Mouse (Mus musculus): ENCODE measurements around the gene Serp2. TPM values are rescaled to one million over a fixed set of nuclear protein-coding genes. Genes with fewer than 3 reads are reported as not detected.
A peak's percentile ranks its signal among the peaks of the same experiment; 100 is the strongest.
"Not testable (repeated sequence)": the region's sequence is repeated elsewhere in the genome, so short reads cannot be mapped to it uniquely, and the experiment has no call there.

Gene Serp2
- total RNA-seq, 1 experiment from 2014 or later: not detected

DNA sequence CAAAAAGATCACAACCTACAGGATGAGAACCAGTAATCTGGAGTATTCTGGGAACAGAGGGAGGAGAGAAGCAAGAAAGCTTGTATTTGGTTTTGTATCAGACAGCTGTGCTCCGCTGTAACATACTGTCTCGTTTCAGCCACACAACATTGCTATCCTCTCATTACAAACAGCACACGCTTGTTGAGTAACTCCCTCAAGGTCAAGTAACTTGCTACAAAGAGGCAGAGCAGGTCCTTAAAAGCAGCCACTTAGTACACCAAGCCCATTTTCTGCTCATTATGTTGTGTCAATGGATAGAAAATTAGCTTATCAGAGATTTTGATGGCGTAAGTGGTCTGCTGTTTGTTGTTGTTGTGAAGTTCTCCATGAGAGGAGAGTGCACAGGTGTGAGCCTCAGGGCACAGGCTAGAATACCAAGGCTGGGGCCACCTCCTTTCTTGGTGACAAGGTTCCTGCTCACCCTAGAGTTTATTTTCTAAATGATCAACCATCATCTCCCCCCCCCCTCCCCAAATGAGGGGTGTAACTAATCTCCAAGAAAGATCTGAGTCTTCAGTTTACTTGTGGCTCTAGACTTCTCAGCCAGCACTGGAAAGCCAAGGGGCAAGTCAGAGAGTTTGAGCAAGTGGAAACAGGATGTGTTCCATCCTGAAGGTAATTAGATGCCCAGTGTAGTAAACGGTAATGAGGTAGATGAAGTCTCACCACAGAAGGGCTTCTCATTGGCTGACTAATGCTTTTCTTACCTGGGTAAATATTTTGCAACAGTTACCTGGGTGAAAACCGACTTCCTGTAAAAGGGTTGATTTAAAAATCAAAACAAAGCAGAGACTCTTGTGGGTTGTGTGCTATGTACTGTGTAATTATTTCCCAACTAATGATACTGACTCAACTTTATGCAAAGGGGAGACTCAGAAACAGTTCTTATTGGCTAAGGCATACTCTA, 25.6 kb upstream of the Serp2 start:
- ATAC-seq (replicated peaks in 1 of 2; ENCODE audit: insufficient read depth in 1 of 2, low FRiP score in 2 of 2, low TSS enrichment in 1 of 2, low read depth in 1 of 2, poor library complexity in 2 of 2, severe bottlenecking in 2 of 2): no peak

DNA sequence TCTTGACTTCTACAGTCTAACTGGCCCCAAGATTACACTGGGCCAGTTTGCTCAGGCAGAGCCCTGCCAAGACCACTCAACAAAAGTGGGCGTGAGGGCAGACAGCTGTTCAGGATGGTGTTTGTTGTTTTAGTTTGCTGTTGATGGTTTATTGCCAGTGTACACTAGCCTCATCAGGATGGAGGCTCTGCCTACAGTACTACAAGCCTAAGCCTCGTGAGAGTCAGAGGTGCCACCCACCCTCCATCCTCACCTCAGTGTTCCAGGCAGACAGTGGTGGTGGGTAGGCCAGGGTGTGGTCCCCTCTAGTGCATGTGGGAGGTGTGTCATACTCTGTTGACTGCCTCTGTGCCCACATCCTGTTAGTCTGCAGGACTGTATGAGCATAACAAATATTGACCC, 23.0 kb upstream of the Serp2 start:
- ATAC-seq (replicated peaks in 1 of 2; ENCODE audit: insufficient read depth in 1 of 2, low FRiP score in 2 of 2, low TSS enrichment in 1 of 2, low read depth in 1 of 2, poor library complexity in 2 of 2, severe bottlenecking in 2 of 2): no peak

DNA sequence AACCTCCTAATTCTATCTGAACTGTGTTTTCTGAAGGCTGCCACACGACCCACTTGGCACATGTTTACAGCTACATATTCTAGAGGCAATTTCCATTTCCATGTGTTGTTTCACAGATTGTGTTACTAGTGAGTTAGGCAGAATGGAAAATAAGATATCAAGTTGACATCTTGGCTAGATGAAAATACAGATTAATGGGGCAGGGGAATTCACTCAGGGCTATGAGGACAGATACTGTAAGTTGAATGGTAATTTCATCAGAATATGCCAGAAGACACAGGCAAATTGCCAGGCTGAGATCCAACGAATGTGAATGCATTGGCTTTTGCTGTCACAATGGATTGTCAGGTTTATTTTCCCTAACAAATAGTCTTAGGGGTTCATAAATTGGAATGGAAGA, 21.2 kb upstream of the Serp2 start:
- no peak for ATAC-seq (replicated peaks in 1 of 2; ENCODE audit: insufficient read depth in 1 of 2, low FRiP score in 2 of 2, low TSS enrichment in 1 of 2, low read depth in 1 of 2, poor library complexity in 2 of 2, severe bottlenecking in 2 of 2)

- ATAC-seq (replicated peaks in 1 of 2; ENCODE audit: insufficient read depth in 1 of 2, low FRiP score in 2 of 2, low TSS enrichment in 1 of 2, low read depth in 1 of 2, poor library complexity in 2 of 2, severe bottlenecking in 2 of 2): no peak
Observed at GRCm38 (mm10) chr14:76570292-76570691, 13.6 kb upstream of the Serp2 start.

GRCm38 (mm10) chr14:76569271-76569961, 12.7 kb upstream of the Serp2 start:
- ATAC-seq (replicated peaks in 1 of 2; ENCODE audit: insufficient read depth in 1 of 2, low FRiP score in 2 of 2, low TSS enrichment in 1 of 2, low read depth in 1 of 2, poor library complexity in 2 of 2, severe bottlenecking in 2 of 2): peak; percentile 91 to 93

DNA sequence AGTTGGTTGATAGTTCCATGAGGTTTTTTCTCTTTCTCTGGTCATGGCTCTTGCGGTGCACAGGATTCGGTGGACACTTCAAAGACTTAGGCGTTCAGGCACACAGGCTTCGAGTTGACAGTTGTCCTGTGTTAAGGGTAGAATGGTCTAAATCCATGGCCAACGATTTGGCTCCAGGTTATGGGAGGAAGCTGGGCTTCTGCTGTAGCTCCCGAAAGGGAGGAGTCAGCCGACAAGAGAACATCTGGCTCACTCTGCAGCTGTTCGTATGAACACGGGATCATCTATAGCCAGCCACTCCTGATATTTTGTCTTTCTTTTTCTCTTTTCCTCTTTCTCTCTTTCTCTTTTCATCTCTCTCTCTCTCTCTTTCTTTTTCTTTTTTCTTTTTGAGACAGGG, 11.9 kb upstream of the Serp2 start:
- no peak for ATAC-seq (replicated peaks in 1 of 2; ENCODE audit: insufficient read depth in 1 of 2, low FRiP score in 2 of 2, low TSS enrichment in 1 of 2, low read depth in 1 of 2, poor library complexity in 2 of 2, severe bottlenecking in 2 of 2)

GRCm38 (mm10) chr14:76567280-76567679, 10.6 kb upstream of the Serp2 start:
- no peak for ATAC-seq (replicated peaks in 1 of 2; ENCODE audit: insufficient read depth in 1 of 2, low FRiP score in 2 of 2, low TSS enrichment in 1 of 2, low read depth in 1 of 2, poor library complexity in 2 of 2, severe bottlenecking in 2 of 2)

DNA sequence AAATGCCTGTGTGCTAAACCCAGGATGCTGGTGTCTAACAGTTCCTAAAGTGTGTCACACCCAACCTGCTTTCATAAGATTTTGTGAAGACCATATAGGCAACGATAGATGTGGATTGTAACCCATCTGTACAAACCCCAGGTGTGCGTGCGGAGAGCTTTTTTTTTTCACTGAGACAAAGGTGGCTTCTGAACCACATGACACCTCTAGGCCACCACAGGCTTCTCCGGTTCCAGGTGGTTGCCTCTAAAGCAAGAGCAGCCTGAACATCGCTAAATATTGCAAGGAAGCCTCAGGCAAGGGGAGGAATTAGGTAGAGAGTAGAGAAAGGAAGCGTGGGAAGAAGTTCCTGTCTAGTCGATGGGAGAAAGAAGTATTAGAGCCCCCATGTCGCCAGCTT, 10.0 kb upstream of the Serp2 start:
- no peak for ATAC-seq (replicated peaks in 1 of 2; ENCODE audit: insufficient read depth in 1 of 2, low FRiP score in 2 of 2, low TSS enrichment in 1 of 2, low read depth in 1 of 2, poor library complexity in 2 of 2, severe bottlenecking in 2 of 2)

DNA sequence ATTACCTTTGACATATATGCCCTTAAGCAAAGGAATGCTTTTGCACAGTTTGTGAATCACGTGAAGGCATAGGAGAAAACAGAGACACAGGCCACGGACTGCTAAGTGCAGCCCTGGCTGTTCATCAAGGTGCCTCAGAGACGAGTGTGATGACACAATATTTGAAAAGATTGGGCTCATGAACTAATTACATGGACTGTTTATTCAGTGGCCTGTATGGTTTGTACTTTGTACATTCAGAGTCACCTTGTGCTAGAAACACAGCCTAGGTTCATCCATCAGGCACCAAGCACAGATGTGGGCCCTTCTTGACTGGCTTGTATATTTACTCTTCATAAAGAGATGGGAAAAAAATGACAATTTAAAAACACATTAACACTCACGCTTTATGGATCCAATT, 9.5 kb upstream of the Serp2 start:
- ATAC-seq (replicated peaks in 1 of 2; ENCODE audit: insufficient read depth in 1 of 2, low FRiP score in 2 of 2, low TSS enrichment in 1 of 2, low read depth in 1 of 2, poor library complexity in 2 of 2, severe bottlenecking in 2 of 2): no peak

DNA sequence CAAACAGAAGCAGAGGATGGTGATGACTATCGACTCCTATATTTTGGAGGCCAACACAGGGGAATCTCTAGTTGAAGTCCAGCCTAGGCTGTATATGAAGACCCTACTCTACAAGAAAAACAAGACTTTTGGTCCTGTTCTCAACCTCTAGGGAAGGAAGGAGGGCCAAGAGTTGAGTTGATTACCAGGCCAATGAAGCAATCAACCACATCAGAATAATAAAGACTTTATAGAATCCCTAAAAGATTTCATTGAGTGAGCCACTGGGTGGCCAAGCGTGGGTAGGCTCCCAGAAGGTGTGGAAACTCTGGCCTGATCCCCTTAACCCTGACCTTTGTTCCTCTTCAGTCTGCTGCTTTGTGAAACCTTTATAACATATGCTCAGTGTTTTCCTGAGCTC, 2.5 kb upstream of the Serp2 start:
- ATAC-seq (replicated peaks in 1 of 2; ENCODE audit: insufficient read depth in 1 of 2, low FRiP score in 2 of 2, low TSS enrichment in 1 of 2, low read depth in 1 of 2, poor library complexity in 2 of 2, severe bottlenecking in 2 of 2): no peak

- ATAC-seq (replicated peaks in 1 of 2; ENCODE audit: insufficient read depth in 1 of 2, low FRiP score in 2 of 2, low TSS enrichment in 1 of 2, low read depth in 1 of 2, poor library complexity in 2 of 2, severe bottlenecking in 2 of 2): not testable (repeated sequence)
Observed at GRCm38 (mm10) chr14:76558171-76558570, 1.5 kb upstream of the Serp2 start.

DNA sequence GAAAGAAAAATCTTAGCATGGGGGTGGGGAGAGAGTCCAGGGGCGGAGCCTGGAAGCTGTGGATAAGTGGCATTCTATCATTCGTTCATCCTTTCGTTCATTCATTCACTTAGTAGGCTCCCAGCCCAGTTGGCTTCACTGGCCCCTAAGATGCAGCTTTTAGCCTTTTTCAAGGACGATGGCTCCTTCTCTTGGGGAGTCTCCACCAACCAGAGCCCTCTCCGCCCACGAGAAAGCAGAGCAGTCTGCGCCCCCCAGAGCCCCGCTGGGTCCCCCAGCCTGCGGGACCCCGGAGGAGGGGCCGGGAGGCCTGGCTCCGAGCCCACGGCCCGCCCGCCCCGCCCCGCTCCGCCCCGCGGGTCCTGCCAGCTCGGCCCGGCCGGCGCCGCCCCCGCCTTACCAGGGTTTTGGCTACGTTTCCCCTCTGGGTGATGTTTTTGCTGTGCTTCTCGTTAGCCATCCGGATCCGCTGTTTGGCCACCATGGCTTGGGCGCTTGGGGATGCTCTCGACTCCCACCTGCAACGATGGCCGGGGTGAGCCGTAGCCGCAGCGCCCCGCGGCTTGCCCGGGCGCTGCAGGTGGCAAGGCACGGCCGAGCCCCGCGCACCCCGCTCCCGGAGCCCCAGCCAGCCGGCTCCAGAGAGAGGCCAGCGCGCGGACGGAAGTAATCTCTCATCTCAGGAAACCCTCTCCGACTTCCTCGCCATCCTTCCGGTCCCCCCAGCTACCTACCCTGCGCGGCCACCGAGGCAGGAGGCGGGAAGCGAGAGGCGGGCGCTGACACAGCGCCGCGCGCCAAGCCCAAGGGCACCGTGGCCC, 448 bp downstream of the Serp2 start:
- ATAC-seq (replicated peaks in 1 of 2; ENCODE audit: insufficient read depth in 1 of 2, low FRiP score in 2 of 2, low TSS enrichment in 1 of 2, low read depth in 1 of 2, poor library complexity in 2 of 2, severe bottlenecking in 2 of 2): peak in 1 of 2 experiments; percentile 45; a peak in 2 of 4 replicates

GRCm38 (mm10) chr14:76555263-76556030, 1.2 kb downstream of the Serp2 start:
- ATAC-seq (replicated peaks in 1 of 2; ENCODE audit: insufficient read depth in 1 of 2, low FRiP score in 2 of 2, low TSS enrichment in 1 of 2, low read depth in 1 of 2, poor library complexity in 2 of 2, severe bottlenecking in 2 of 2): no peak

- ATAC-seq (replicated peaks in 1 of 2; ENCODE audit: insufficient read depth in 1 of 2, low FRiP score in 2 of 2, low TSS enrichment in 1 of 2, low read depth in 1 of 2, poor library complexity in 2 of 2, severe bottlenecking in 2 of 2): no peak
Observed at GRCm38 (mm10) chr14:76544136-76544535, 12.6 kb downstream of the Serp2 start.

DNA sequence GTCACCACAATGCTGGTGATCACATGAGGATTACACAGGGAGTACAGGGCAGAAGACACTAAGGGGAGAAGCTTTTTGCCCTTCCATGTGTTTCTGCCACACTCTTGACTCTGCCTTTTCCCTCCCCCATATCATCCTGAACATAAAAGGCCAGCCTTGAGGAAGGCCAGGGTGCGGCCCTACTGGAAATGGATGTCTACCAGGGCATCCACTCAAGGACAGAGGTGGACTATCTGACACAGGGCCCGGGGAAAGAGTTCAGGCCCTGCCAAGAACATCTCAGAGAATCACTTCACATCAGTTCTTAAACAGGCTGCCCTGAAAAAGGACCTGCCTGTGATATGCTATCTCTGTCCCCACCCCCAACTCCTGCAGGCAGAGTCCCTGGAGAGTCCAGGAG, 15.3 kb downstream of the Serp2 start:
- no peak for ATAC-seq (replicated peaks in 1 of 2; ENCODE audit: insufficient read depth in 1 of 2, low FRiP score in 2 of 2, low TSS enrichment in 1 of 2, low read depth in 1 of 2, poor library complexity in 2 of 2, severe bottlenecking in 2 of 2)

DNA sequence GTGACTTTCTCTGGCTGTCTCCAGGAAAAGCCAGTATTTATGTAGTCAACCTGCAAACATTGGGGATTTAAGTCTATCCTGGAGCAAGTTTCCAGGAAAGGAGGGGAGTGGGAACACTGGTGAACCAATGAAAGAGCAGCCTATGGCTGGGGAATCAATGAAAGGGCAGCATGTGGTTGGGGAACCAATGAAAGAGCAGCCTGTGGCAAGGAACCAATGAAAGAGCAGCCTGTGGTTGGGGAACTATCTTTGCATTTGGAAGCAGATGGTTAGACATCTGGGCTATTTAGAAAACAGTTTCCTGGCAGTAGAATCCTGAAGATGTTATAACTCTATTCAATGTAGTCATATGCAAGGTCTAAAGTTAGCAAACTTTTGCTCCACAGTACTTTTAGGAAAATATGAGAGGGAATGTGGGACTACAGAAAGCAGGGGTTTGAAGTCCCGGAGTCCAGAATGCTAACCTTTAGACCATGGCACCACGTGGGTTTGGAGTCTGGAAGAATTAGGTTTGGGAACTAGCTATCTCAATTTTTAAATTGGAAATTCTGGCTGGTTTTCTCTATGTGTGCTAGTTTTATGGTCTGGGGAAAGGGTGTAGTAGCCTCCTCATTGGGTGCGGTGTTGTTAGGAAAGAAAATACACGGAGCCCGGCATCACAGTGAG, 16.6 kb downstream of the Serp2 start:
- ATAC-seq (replicated peaks in 1 of 2; ENCODE audit: insufficient read depth in 1 of 2, low FRiP score in 2 of 2, low TSS enrichment in 1 of 2, low read depth in 1 of 2, poor library complexity in 2 of 2, severe bottlenecking in 2 of 2): no peak

DNA sequence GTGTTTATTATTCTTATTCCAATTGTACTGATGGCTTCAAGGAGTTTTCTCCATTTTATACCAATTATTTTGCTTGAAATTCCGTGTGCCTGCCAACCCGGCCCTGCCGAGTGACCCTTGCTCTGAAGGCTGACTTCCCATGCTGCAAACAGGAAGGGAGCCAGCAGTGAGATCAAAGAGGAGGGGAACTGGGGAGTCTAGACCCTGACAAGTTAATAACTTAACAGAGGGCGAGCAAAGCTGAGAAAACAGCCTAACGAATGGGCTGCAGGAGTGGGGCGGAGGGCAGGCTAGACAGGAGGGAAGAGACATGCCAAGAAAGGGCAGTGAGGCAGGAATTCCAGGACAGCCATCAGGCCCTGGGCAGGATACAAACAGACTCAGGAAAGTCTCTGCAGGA, 19.8 kb downstream of the Serp2 start:
- no peak for ATAC-seq (replicated peaks in 1 of 2; ENCODE audit: insufficient read depth in 1 of 2, low FRiP score in 2 of 2, low TSS enrichment in 1 of 2, low read depth in 1 of 2, poor library complexity in 2 of 2, severe bottlenecking in 2 of 2)

Data from hematopoietic stem cell, adult 5-6 weeks (primary cell).